Mouse (Mus musculus) layer of hippocampus, adult 2 months (tissue): ENCODE data around the gene Dnah6. TPM values are rescaled to one million over a fixed set of nuclear protein-coding genes. Genes with fewer than 3 reads are reported as not detected.

Source experiments
- DNase-seq, 2 experiments: peaks; one replicate each; pipeline ENCODE4 v3.0.0; 2022; ENCODE audit warnings: low spot score in 2 of 2
- H3K27ac ChIP-seq: fragments of 200-600 bp; 2 replicates; pipeline ENCODE4 v1.8.1; 2022
- H3K4me3 ChIP-seq: fragments of 200-600 bp; 2 replicates; pipeline ENCODE4 v1.8.1; 2022; ENCODE audit warnings: mild to moderate bottlenecking
- CTCF ChIP-seq: fragments of 200-600 bp; conservative IDR thresholded peaks from 2 replicates; pipeline ENCODE4 v1.8.1; 2022; ENCODE audit warnings: antibody characterized with exemption, mild to moderate bottlenecking, moderate library complexity
- total RNA-seq, 2 experiments: library from RNA; stranded (reverse); gene quantifications; 2 replicates each; pipeline ENCODE4 v1.2.3; 2021

Gene Dnah6
- total RNA-seq, 2 experiments from 2014 or later: 0.66 to 0.97 TPM

DNA sequence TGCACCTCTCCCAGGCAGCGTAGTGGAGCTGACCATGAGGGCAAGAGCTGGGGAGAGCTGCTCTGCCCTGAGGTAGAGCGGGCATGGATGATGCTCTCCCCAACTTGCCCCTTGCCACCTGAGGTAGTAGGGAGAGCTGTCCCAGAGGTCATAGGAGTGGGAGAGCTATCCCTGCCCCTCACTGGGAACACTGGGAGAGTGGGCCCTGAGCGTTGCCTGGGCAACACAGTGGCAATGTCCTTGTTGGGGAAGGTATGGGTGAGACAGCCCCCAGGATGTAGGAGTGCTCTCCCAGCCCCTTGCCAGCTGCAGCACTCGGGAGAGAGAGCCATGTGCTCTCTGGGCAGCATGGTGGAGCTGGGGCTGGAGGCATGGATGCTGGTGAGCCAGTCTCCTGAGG lies 60.1 kb downstream of the Dnah6 start:
- Histone ChIP-seq H3K27ac (no peak overlapping the region), H3K4me3 (no peak overlapping the region)
- no peak for DNase-seq
- no peak for TF ChIP-seq CTCF

DNA sequence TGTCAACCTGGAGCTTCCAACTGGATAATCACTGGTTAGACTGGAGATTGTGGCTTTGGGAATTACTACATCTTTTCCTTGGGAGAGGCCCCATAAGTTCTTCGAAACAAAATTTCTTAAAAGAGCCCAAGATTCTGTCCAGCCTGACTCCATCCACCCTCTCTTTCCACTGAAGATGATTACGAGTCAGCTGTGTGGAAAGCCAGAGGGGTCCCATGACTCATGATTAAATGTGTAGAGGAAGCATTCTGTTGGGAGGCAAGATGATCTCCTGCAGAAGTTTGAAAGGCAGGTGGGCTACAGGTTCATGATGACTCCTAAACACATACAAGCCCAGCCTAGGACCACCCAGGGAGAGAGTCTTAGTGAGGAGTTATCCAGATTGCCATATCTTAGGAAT lies 66.0 kb downstream of the Dnah6 start:
- DNase-seq: no peak
- Histone ChIP-seq H3K4me3 (no peak overlapping the region), H3K27ac (no peak overlapping the region)
- no peak for TF ChIP-seq CTCF

DNA sequence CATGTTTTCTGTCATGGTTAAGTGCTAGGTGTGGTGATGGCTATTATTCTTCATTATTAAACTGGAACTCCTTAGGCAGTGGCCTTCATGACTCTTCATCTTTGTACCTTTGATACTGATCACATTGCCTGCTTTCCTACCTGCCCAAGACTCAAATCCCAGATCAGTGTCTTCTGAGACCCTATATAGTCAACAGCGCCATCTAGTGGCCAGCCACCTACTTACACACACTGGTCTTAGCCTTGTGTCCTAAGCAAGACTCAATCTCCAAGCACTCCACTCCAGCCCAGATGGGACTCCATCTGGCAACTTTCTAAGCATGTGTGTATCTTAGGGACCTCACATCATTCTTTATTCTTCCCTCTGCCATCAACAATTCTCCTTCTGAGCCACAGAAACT lies 67.8 kb downstream of the Dnah6 start:
- H3K4me3 ChIP-seq: no peak overlapping the region
- peak; percentile 98 for TF ChIP-seq CTCF
- DNase-seq: peak; percentile 86 to 90
- no peak overlapping the region for H3K27ac ChIP-seq

DNA sequence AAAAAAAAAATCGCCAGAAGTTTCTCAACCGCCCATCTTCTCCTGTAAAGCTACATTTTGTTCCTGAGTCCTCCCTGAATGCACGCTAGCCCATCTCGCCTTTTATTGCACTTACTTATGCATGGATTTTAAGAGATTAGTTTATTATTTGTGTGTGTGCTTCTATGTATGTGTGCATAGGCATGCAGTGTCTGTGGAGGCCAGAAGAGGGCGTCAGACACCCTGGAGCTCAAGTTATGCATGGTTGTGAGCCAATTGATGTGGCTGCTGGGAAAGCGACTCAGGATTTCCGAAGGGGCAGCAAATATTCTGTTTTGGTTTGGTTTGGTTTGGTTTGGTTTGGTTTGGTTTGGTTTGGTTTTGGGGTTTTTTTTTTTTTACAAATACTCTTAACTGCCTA lies 78.0 kb downstream of the Dnah6 start:
- Histone ChIP-seq H3K27ac (no peak overlapping the region), H3K4me3 (no peak overlapping the region)
- TF ChIP-seq CTCF: peak; percentile 25
- DNase-seq: no peak

- TF ChIP-seq CTCF: no peak
- no peak for DNase-seq
- H3K27ac ChIP-seq: no peak overlapping the region
- no peak overlapping the region for H3K4me3 ChIP-seq
Measured at GRCm38 (mm10) chr6:73142776-73143175, 78.7 kb downstream of the Dnah6 start.

DNA sequence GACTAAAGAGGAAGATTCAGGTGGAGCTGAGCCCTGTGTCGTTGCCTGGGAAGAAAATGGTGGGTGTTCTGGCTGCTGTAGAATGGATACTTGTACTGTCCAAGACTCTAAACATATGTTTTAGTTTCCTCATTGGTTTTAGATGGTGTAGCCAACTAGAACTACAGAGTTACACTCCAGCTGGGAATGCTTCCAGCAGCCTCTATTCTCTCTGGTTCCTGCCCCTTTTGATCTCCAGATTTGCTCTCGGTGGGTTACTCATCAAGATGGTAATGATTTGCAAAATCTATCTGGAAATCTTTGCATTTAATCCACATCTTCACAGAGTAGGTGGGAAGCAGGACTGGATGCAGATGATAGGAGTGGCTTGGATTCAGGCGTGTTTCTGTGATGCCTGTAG lies 80.6 kb downstream of the Dnah6 start:
- no peak overlapping the region for H3K4me3 ChIP-seq
- no peak overlapping the region for H3K27ac ChIP-seq
- DNase-seq: no peak
- no peak for TF ChIP-seq CTCF

DNA sequence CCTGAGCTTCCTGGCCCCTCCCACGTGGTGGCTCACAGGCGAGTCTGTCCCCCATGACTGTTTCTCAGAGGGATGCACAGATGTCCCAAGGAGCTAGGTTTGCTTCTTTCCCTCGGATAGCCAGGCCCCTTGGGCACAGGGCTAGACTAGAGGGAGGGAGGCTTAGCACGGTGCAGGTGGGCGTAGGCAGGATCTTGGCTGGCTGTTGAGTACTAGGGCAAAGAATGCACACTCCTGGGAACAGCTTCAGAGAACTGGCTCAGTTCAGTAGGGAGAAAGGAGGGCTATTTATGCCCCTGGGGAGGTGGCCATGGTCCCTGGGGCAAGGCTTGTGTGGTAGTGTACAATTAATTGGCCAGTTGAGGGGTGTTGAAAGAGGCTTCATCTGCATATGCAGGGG lies 88.7 kb downstream of the Dnah6 start:
- DNase-seq: no peak
- no peak overlapping the region for H3K27ac ChIP-seq
- no peak overlapping the region for H3K4me3 ChIP-seq
- no peak for TF ChIP-seq CTCF

DNA sequence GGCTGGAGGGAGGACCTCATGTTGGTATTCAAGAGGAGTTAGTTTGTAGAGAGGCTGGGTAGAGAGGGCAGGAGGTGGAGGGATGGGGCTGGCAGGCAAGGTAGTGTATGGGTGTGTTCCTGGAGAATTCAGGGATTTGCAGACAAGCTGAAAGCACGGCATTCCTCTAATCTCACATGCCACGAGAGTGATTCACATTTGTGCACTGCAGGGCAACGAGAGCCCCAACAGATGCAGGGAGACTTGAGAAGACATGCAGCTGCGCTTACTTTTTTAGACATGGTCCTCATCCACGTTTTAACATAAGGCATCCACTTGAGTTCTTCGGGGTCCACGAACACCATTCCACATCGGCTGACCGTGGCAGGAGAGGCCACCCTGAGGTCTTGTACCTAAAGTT lies 93.9 kb downstream of the Dnah6 start:
- H3K27ac ChIP-seq: no peak overlapping the region
- H3K4me3 ChIP-seq: no peak overlapping the region
- DNase-seq: no peak
- no peak for TF ChIP-seq CTCF

DNA sequence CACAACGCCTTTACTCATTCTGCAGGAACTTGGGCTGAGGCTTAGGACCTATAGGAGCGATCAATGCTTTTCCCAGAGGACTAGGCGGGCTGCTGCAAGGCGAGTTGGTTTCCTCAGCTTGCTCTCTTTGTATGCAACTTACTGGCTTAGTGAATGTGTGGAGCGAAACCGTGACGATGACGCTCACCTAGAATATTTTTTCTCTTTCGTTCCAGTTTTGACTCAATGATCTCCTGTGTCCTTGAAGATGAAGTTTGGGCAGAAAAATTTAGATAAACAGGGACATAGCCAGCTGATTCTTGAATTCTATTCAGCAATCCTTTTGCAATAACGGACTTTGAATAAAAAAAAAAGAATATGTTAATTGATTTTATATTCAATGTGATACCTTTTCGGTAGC lies 101.1 kb downstream of the Dnah6 start:
- H3K27ac ChIP-seq: no peak overlapping the region
- DNase-seq: no peak
- no peak for TF ChIP-seq CTCF
- no peak overlapping the region for H3K4me3 ChIP-seq

- TF ChIP-seq CTCF: no peak
Measured at GRCm38 (mm10) chr6:73113898-73114297, 107.6 kb downstream of the Dnah6 start.

GRCm38 (mm10) chr6:73113365-73113764 lies 108.1 kb downstream of the Dnah6 start:
- Histone ChIP-seq H3K27ac (no peak overlapping the region), H3K4me3 (no peak overlapping the region)
- no peak for TF ChIP-seq CTCF
- no peak for DNase-seq

More at GRCm38 (mm10) chr6:73113898-73114297, 107.6 kb downstream of the Dnah6 start:
- no peak for DNase-seq
- Histone ChIP-seq H3K4me3 (no peak overlapping the region), H3K27ac (no peak overlapping the region)

GRCm38 (mm10) chr6:73093133-73093532 lies 128.3 kb downstream of the Dnah6 start:
- no peak for DNase-seq

DNA sequence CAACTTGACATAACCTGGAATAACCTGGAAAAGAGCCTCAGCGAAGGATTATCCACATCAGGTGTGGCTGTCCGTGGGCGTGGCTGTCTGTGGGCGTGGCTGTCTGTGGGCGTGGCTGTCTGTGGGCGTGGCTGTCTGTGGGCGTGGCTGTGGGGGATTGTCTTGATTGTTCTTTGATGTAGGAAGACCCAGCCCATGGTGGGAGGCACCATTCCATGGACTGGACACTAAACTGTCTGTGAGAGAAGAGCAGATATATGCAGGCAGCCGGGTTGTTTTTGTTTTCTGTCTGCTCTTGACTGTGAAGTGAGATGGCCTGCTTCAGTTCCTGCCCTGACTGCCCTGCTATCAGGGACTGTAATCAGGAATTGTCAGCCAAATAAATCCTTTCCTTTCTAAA lies 130.6 kb downstream of the Dnah6 start:
- no peak for DNase-seq
- Histone ChIP-seq H3K4me3 (no peak overlapping the region), H3K27ac (no peak overlapping the region)
- TF ChIP-seq CTCF: no peak

More at GRCm38 (mm10) chr6:73093133-73093532, 128.3 kb downstream of the Dnah6 start:
- Histone ChIP-seq H3K27ac (no peak overlapping the region), H3K4me3 (no peak overlapping the region)
- TF ChIP-seq CTCF: no peak

- Histone ChIP-seq H3K27ac (no peak overlapping the region), H3K4me3 (no peak overlapping the region)
- DNase-seq: no peak
- TF ChIP-seq CTCF: no peak
Measured at GRCm38 (mm10) chr6:73082571-73082970, 138.9 kb downstream of the Dnah6 start.
